Mouse (Mus musculus) heart, embryonic 15.5 days (tissue): ENCODE data around the gene Pdf. TPM values are rescaled to one million over a fixed set of nuclear protein-coding genes. Genes with fewer than 3 reads are reported as not detected.

Source experiments
- ATAC-seq: fragments of 200-750 bp; cut with Nextera tagmentation; replicated peaks from 2 replicates; pipeline ENCODE4 v1.8.0; 2017; ENCODE audit warnings: low read depth, moderate TSS enrichment; ENCODE audit not compliant: insufficient number of reproducible peaks, insufficient read depth, low FRiP score
- H3K27ac ChIP-seq: fragments of 300-500 bp; sonication (generic); 2 replicates; pipeline ENCODE4 v1.5.1; 2015; ENCODE audit warnings: mild to moderate bottlenecking, inconsistent platforms
- H3K27me3 ChIP-seq: fragments of 300-500 bp; sonication (generic); 2 replicates; pipeline ENCODE4 v1.6.1; 2015; ENCODE audit warnings: inconsistent platforms
- H3K36me3 ChIP-seq: fragments of 300-500 bp; sonication (generic); 2 replicates; pipeline ENCODE4 v1.6.1; 2015; ENCODE audit warnings: mild to moderate bottlenecking, inconsistent platforms
- H3K4me1 ChIP-seq: fragments of 300-500 bp; sonication (generic); replicated peaks from 2 replicates; pipeline ENCODE4 v1.6.1; 2015; ENCODE audit warnings: inconsistent platforms
- H3K4me2 ChIP-seq: fragments of 300-500 bp; sonication (generic); 2 replicates; pipeline ENCODE4 v1.6.1; 2015; ENCODE audit warnings: inconsistent platforms, mild to moderate bottlenecking, moderate library complexity
- H3K4me3 ChIP-seq: fragments of 300-500 bp; sonication (generic); 2 replicates; pipeline ENCODE4 v1.5.1; 2015; ENCODE audit warnings: mild to moderate bottlenecking, inconsistent platforms
- H3K9ac ChIP-seq: fragments of 300-500 bp; sonication (generic); 2 replicates; pipeline ENCODE4 v1.6.1; 2015; ENCODE audit warnings: mild to moderate bottlenecking, inconsistent platforms
- H3K9me3 ChIP-seq: fragments of 300-500 bp; sonication (generic); replicated peaks from 2 replicates; pipeline ENCODE4 v1.6.1; 2016; ENCODE audit warnings: inconsistent platforms
- WGBS: fragments of 180-500 bp; shearing (Covaris S2); methylation state at CpG from one replicate; pipeline ENCODE4 v1.1.7; 2015; ENCODE audit warnings: mixed read lengths; 5-methylcytosine and 5-hydroxymethylcytosine counted together
- polyA plus RNA-seq: library from polyadenylated mRNA; unstranded; fragments of >200 nt; fragmentation: Nextera tagmentation; extraction: Ambion mirVana; gene quantifications from 2 replicates; pipeline ENCODE4 v1.2.1, GENCODE M21; 2015

Gene Pdf
- polyA plus RNA-seq = 42.3 and 49.8 TPM in 2 replicates

- under 1% methylated on average over 82 of the region's 87 CpGs for WGBS
- no peaks in the 10 kb centered on the region for H3K27me3 ChIP-seq
These were observed at the start of gene Pdf for GRCm38 (mm10) chr8:107048061-107048941. Pdf (minus strand) TSS chr8:107048614.

GRCm38 (mm10) chr8:107096366-107097036 is 48.1 kb upstream of the Pdf start, which contains the start of gene Terf2:
Terf2 (minus strand) TSS chr8:107096547.
- Histone ChIP-seq H3K27me3 (no peaks in the 10 kb centered on the region), H3K4me3 (peak within 1 kb of the TSS; percentile 95), H3K4me2 (peak within 1 kb of the TSS; percentile 70), H3K9me3 (no peaks in the 10 kb centered on the region), H3K9ac (peak within 1 kb of the TSS; percentile 90), H3K36me3 (peaks cover 14% of the 10 kb centered on the region), H3K27ac (peak within 1 kb of the TSS; percentile 91), H3K4me1 (peaks cover 22% of the 10 kb centered on the region)
- peak; percentile 93 for ATAC-seq
- 4% methylated on average over 31 of the region's 39 CpGs for WGBS

More at GRCm38 (mm10) chr8:107048061-107048941, at the start of gene Pdf:
- H3K27ac ChIP-seq = peak within 1 kb of the TSS; percentile 95
- peaks cover 74% of the 10 kb centered on the region for H3K36me3 ChIP-seq
- H3K4me1 ChIP-seq = peaks cover 20% of the 10 kb centered on the region
- peak within 1 kb of the TSS; percentile 84 for H3K4me3 ChIP-seq
- no peaks in the 10 kb centered on the region for H3K9me3 ChIP-seq
- ATAC-seq = peak; percentile 79
- peak within 1 kb of the TSS; percentile 84 for H3K4me2 ChIP-seq
- H3K9ac ChIP-seq = peak within 1 kb of the TSS; percentile 88

GRCm38 (mm10) chr8:107095717-107096365 is 47.4 kb upstream of the Pdf start:
- peak overlapping the region; percentile 70 for H3K4me2 ChIP-seq
- peak overlapping the region; percentile 91 for H3K27ac ChIP-seq
- peaks cover 15% of the 10 kb centered on the region for H3K36me3 ChIP-seq
- peaks cover 22% of the 10 kb centered on the region for H3K4me1 ChIP-seq
- peak overlapping the region; percentile 95 for H3K4me3 ChIP-seq
- no peaks in the 10 kb centered on the region for H3K27me3 ChIP-seq
- H3K9ac ChIP-seq = peak overlapping the region; percentile 90
- H3K9me3 ChIP-seq = no peaks in the 10 kb centered on the region
- WGBS = 1% methylated on average over 51 of the region's 53 CpGs
- ATAC-seq = peak; percentile 80

GRCm38 (mm10) chr8:107090531-107090930 is 42.1 kb upstream of the Pdf start:
- no peaks in the 10 kb centered on the region for H3K27me3 ChIP-seq
- no peak overlapping the region for H3K4me3 ChIP-seq
- no peak for ATAC-seq
- H3K27ac ChIP-seq = no peak overlapping the region
- H3K4me1 ChIP-seq = peaks cover 18% of the 10 kb centered on the region
- no peak overlapping the region for H3K4me2 ChIP-seq
- 98% methylated on average over 7 of the region's 7 CpGs for WGBS
- peaks cover 44% of the 10 kb centered on the region for H3K36me3 ChIP-seq
- no peak overlapping the region for H3K9ac ChIP-seq
- H3K9me3 ChIP-seq = no peaks in the 10 kb centered on the region

- Histone ChIP-seq H3K4me2 (no peak overlapping the region), H3K27ac (no peak overlapping the region), H3K36me3 (peaks cover 50% of the 10 kb centered on the region), H3K9ac (no peak overlapping the region), H3K4me3 (no peak overlapping the region), H3K9me3 (no peaks in the 10 kb centered on the region), H3K27me3 (no peaks in the 10 kb centered on the region), H3K4me1 (0 out of 2 replicates have a peak, but pooled peaks cover 3% of the 10 kb centered on the region)
- ATAC-seq = no peak
- whole genome bisulfite sequencing = 94% methylated on average over 5 of the region's 5 CpGs
These were observed 40.2 kb upstream of the Pdf start for GRCm38 (mm10) chr8:107088526-107089063.

GRCm38 (mm10) chr8:107086018-107086417 is 37.6 kb upstream of the Pdf start:
- WGBS = over 99% methylated on average over 5 of the region's 5 CpGs
- no peaks in the 10 kb centered on the region for H3K9me3 ChIP-seq
- H3K36me3 ChIP-seq = peaks cover 59% of the 10 kb centered on the region
- no peaks in the 10 kb centered on the region for H3K27me3 ChIP-seq
- no peak overlapping the region for H3K27ac ChIP-seq
- no peak overlapping the region for H3K4me3 ChIP-seq
- no peak for ATAC-seq
- no peaks in the 10 kb centered on the region for H3K4me1 ChIP-seq
- H3K4me2 ChIP-seq = no peak overlapping the region
- H3K9ac ChIP-seq = no peak overlapping the region

GRCm38 (mm10) chr8:107085358-107085757 is 36.9 kb upstream of the Pdf start:
- H3K4me1 ChIP-seq = no peaks in the 10 kb centered on the region
- no peaks in the 10 kb centered on the region for H3K9me3 ChIP-seq
- peaks cover 62% of the 10 kb centered on the region for H3K36me3 ChIP-seq
- H3K27me3 ChIP-seq = no peaks in the 10 kb centered on the region
- H3K4me2 ChIP-seq = no peak overlapping the region
- no peak for ATAC-seq
- no peak overlapping the region for H3K27ac ChIP-seq
- no peak overlapping the region for H3K9ac ChIP-seq
- no peak overlapping the region for H3K4me3 ChIP-seq
- 97% methylated on average over 17 of the region's 17 CpGs for WGBS

- no peaks in the 10 kb centered on the region for H3K27me3 ChIP-seq
- H3K4me2 ChIP-seq = no peak overlapping the region
- 82% methylated on average over 7 of the region's 7 CpGs for WGBS
- peaks cover 61% of the 10 kb centered on the region for H3K36me3 ChIP-seq
- no peaks in the 10 kb centered on the region for H3K4me1 ChIP-seq
- no peak overlapping the region for H3K27ac ChIP-seq
- H3K9me3 ChIP-seq = no peaks in the 10 kb centered on the region
- no peak overlapping the region for H3K9ac ChIP-seq
- ATAC-seq = no peak
- H3K4me3 ChIP-seq = no peak overlapping the region
These were observed 27.9 kb upstream of the Pdf start for GRCm38 (mm10) chr8:107076239-107076888.

- Histone ChIP-seq H3K4me1 (no peaks in the 10 kb centered on the region), H3K36me3 (peaks cover 68% of the 10 kb centered on the region), H3K9me3 (no peaks in the 10 kb centered on the region), H3K27ac (no peak overlapping the region), H3K27me3 (no peaks in the 10 kb centered on the region), H3K9ac (no peak overlapping the region), H3K4me2 (no peak overlapping the region), H3K4me3 (no peak overlapping the region)
- no peak for ATAC-seq
- WGBS = 66% methylated on average over 1 of the region's 1 CpGs
These were observed 25.7 kb upstream of the Pdf start for GRCm38 (mm10) chr8:107074128-107074527.

- Histone ChIP-seq H3K4me3 (no peak overlapping the region), H3K27me3 (no peaks in the 10 kb centered on the region), H3K27ac (no peak overlapping the region), H3K9me3 (no peaks in the 10 kb centered on the region), H3K4me2 (no peak overlapping the region), H3K36me3 (peaks cover 64% of the 10 kb centered on the region), H3K9ac (no peak overlapping the region), H3K4me1 (no peaks in the 10 kb centered on the region)
- WGBS = 76% methylated on average over 4 of the region's 4 CpGs
- no peak for ATAC-seq
These were observed 25.3 kb upstream of the Pdf start for GRCm38 (mm10) chr8:107073706-107074105.
